8 mouse cellular contexts compared by ENCODE assay signal in the genomic region with DNA sequence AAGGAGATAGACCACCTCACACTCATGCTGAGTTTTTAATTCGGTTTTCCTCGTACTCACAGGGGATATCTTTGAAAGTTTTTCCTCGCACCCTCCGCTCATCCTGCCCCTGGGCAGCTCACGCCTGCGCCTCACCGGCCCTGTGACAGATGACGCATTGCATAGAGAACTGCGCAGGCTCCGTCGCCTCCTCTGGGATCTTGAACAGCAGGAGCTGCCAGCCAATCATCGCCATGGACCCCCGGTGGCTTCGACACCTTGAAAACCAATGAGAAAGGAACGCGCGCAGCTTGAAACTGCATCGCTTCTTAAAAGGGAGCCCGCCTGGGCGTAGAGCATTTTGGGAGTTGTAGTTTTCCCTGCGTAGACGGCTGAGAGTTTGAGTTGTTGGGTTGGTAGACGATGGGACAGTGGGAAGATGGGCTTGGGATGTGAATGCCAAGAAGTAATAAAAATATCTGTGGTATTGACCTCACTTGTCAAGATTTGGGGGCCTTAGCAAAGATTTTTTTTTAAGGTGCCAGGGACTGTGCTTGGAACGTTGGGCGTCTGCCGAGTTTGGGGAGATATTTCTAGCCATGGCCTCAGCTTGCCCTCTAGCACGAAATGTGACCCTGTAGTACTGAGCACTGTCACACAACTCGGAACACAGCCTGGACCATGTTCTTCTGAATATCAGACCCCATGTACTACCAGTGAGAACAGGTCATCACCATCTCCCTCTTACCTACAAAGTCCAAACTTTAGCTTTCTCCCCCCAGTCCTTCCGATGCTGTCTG. TPM values are rescaled to one million over a fixed set of nuclear protein-coding genes. Genes with fewer than 3 reads are reported as not detected.
DNase-seq lines count a peak whose midpoint lies in the region; ATAC-seq and TF ChIP-seq lines count a peak whose summit lies in the region.

No protein-coding gene starts in this region.

- WGBS in forebrain, postnatal 0 days: 21% methylated on average over 29 of the region's 29 CpGs
- 64% methylated on average over 29 of the region's 29 CpGs for WGBS in liver, embryonic 14.5 days (ENCODE audit: insufficient replicate concordance)
- 18% methylated on average over 29 of the region's 29 CpGs for WGBS in olfactory bulb, adult 2 months

- H3K36me3 ChIP-seq in CH12.LX (replicated peaks in 1 of 2; ENCODE audit: control insufficient read depth in 1 of 2, insufficient read depth in 1 of 2, low read length in 1 of 2): peaks cover 0 to 14% of the 10 kb centered on the region in 2 experiments
- peaks cover 11% of the 10 kb centered on the region; the same call in 1 of the 2 replicates for H3K36me3 ChIP-seq in forebrain, postnatal 0 days (ENCODE audit: insufficient read depth)
- H3K36me3 ChIP-seq in liver, embryonic 14.5 days (replicated peaks; ENCODE audit: control insufficient read depth, insufficient read depth, low read depth): no peaks in the 10 kb centered on the region

- H3K9me3 ChIP-seq in CH12.LX (replicated peaks; ENCODE audit: low read length): peaks cover 10% of the 10 kb centered on the region
- no peaks in the 10 kb centered on the region for H3K9me3 ChIP-seq in forebrain, postnatal 0 days (ENCODE audit: low read length)
- H3K9me3 ChIP-seq in liver, embryonic 14.5 days (ENCODE audit: control insufficient read depth, low read length): no peaks in the 10 kb centered on the region

- no peaks in the 10 kb centered on the region for H3K27me3 ChIP-seq in CH12.LX (replicated peaks)
- H3K27me3 ChIP-seq in forebrain, postnatal 0 days (ENCODE audit: insufficient read depth, low read length): no peaks in the 10 kb centered on the region
- no peaks in the 10 kb centered on the region for H3K27me3 ChIP-seq in liver, embryonic 14.5 days (ENCODE audit: control insufficient read depth, insufficient read depth, low read length)

- no peak overlapping the region for H3K27ac ChIP-seq in CH12.LX (ENCODE audit: insufficient read depth, low read depth)
- peak overlapping the region; percentile 36; the same call in 1 of the 2 replicates for H3K27ac ChIP-seq in forebrain, postnatal 0 days (ENCODE audit: low read depth, low read length)
- no peak overlapping the region for H3K27ac ChIP-seq in liver, embryonic 14.5 days
- no peak overlapping the region for H3K27ac ChIP-seq in olfactory bulb, adult 2 months (ENCODE audit: insufficient read depth, low read depth, low read length)

- peak; percentile 92 for ATAC-seq in forebrain, postnatal 0 days
- peak; percentile 45; the same call in 1 of the 2 replicates for ATAC-seq in liver, embryonic 14.5 days (ENCODE audit: insufficient read depth)

- intact Hi-C loops in heart, postnatal 25 days (cut with DNase I): no loop called here

- dilution Hi-C loops in CH12.LX (cut with MboI; ENCODE audit: extremely low pct_ligation_motif_present, extremely low pct_unique_long_range_greater_than_20kb, low sequenced_read_pairs): no loop called here

- H3K4me2 ChIP-seq in CH12.LX (ENCODE audit: insufficient read depth, low read depth, poor library complexity, severe bottlenecking): no peak overlapping the region
- peak overlapping the region; percentile 53 for H3K4me2 ChIP-seq in forebrain, postnatal 0 days (ENCODE audit: low read depth)
- H3K4me2 ChIP-seq in liver, embryonic 14.5 days (ENCODE audit: low read depth): peak overlapping the region; percentile 28; the same call in 1 of the 2 replicates

- no peak for TF ChIP-seq RAD21 in CH12.LX (IDR thresholded peaks at IDR 0.05; ENCODE audit: low read depth, low read length)

- no peak for TF ChIP-seq EP300 in CH12.LX (IDR thresholded peaks at IDR 0.05; ENCODE audit: low read length)
- TF ChIP-seq EP300 in liver, embryonic 14.5 days (IDR thresholded peaks at IDR 0.05; ENCODE audit: low read depth): no peak

- TF ChIP-seq POLR2A in CH12.LX (IDR thresholded peaks at IDR 0.05; ENCODE audit: low read depth, low read length): no peak
- TF ChIP-seq POLR2A in olfactory bulb, adult 2 months (IDR thresholded peaks at IDR 0.05; ENCODE audit: insufficient read depth, low read depth, low read length): peak; percentile 56

- H3K9ac ChIP-seq in CH12.LX (ENCODE audit: insufficient read depth, low read depth): no peak overlapping the region
- peak overlapping the region; percentile 26; the same call in 1 of the 2 replicates for H3K9ac ChIP-seq in forebrain, postnatal 0 days
- H3K9ac ChIP-seq in liver, embryonic 14.5 days (replicated peaks): no peak overlapping the region

- no peak overlapping the region for H3K4me3 ChIP-seq in CH12.LX (replicated peaks in 1 of 3; ENCODE audit: low read depth in 2 of 3, low read length in 2 of 3, poor library complexity in 1 of 3)
- H3K4me3 ChIP-seq in forebrain, postnatal 0 days (ENCODE audit: low read depth, low read length): peak overlapping the region; percentile 32
- no peak overlapping the region for H3K4me3 ChIP-seq in liver, embryonic 14.5 days (ENCODE audit: insufficient read depth in 1 of 2, low read depth in 2 of 2, low read length in 2 of 2)
- peak overlapping the region; percentile 22 for H3K4me3 ChIP-seq in olfactory bulb, adult 2 months (ENCODE audit: insufficient read depth, low read depth, low read length)

- in situ Hi-C loops in CH12.LX (cut with MboI; ENCODE audit: low pct_ligation_motif_present, low pct_unique_long_range_greater_than_20kb, low sequenced_read_pairs): loop anchor here (5.0 kb wide), 1 partner anchor 43 kb away; a partner anchor contains a TSS

- H3K4me1 ChIP-seq in CH12.LX (ENCODE audit: control insufficient read depth in 1 of 2, insufficient read depth in 2 of 2): peaks cover 23 to 91% of the 10 kb centered on the region in 2 experiments
- peaks cover 8% of the 10 kb centered on the region; the same call in 1 of the 2 replicates for H3K4me1 ChIP-seq in forebrain, postnatal 0 days (ENCODE audit: insufficient read depth)
- peaks cover 0 to 6% of the 10 kb centered on the region in 2 experiments; a peak in 2 of 4 replicates for H3K4me1 ChIP-seq in liver, embryonic 14.5 days (replicated peaks; ENCODE audit: control insufficient read depth in 2 of 2, insufficient read depth in 2 of 2, low read length in 1 of 2)
- peaks cover 19% of the 10 kb centered on the region for H3K4me1 ChIP-seq in olfactory bulb, adult 2 months (ENCODE audit: control insufficient read depth, insufficient read depth, low read length)

- TF ChIP-seq CTCF in CH12.LX (conservative IDR thresholded peaks at IDR 0.05 in 1 of 2, IDR thresholded peaks at IDR 0.05 in 1 of 2; ENCODE audit: low read depth in 2 of 2, low read length in 2 of 2): no peak
- TF ChIP-seq CTCF in forebrain, postnatal 0 days (IDR thresholded peaks at IDR 0.05; ENCODE audit: low read depth): no peak
- no peak for TF ChIP-seq CTCF in liver, embryonic 14.5 days (IDR thresholded peaks at IDR 0.05; ENCODE audit: low read depth)
- TF ChIP-seq CTCF in olfactory bulb, adult 2 months (IDR thresholded peaks at IDR 0.05; ENCODE audit: insufficient read depth, low read depth, low read length): no peak

- no peaks in the 10 kb centered on the region for H3K79me2 ChIP-seq in CH12.LX (replicated peaks; ENCODE audit: control insufficient read depth, extremely low read depth, insufficient read depth, poor library complexity, severe bottlenecking)

- no peak for DNase-seq in CH12.LX (ENCODE audit: extremely low read depth)
- peak; percentile 96 to 100 for DNase-seq in cerebellum, adult 18-20 months
- peak; percentile 99 for DNase-seq in forebrain, postnatal 0 days
- DNase-seq in heart, postnatal 25 days (ENCODE audit: low spot score): peak; percentile 85
- peak; percentile 97 for DNase-seq in layer of hippocampus, adult 11-12 months (ENCODE audit: low spot score)
- DNase-seq in liver, embryonic 14.5 days (ENCODE audit: low read depth in 3 of 3, low spot score in 3 of 3): peak in 1 of 3 experiments; percentile 22
- peak; percentile 91 to 94 for DNase-seq in urinary bladder, postnatal 4 days (ENCODE audit: low spot score in 2 of 2)

RNA-seq across cellular contexts. Expression of a gene that starts 1.0 kb away (rescaled TPM):
- total RNA-seq in CH12.LX (2012; rRNA removed) (0.04 and 0.17 TPM in 2 replicates), CH12.LX (2014; rRNA removed) (not detected in 2 replicates)
- 0.16 and 0.31 TPM in 2 replicates for polyA plus RNA-seq in CH12.LX (2012; ENCODE audit: insufficient read length, low read depth)
- 2.2 and 2.8 TPM in 2 replicates for total RNA-seq in forebrain, postnatal 0 days (2014; rRNA removed)
- polyA plus RNA-seq in forebrain, postnatal 0 days (2015; fragmentation: Nextera tagmentation; extraction: Ambion mirVana): 2.6 TPM in 2 replicates
- total RNA-seq in heart, postnatal 25 days (2021): 1 to 10 TPM; 6.0 to 8.4 TPM
- 0.25 and 0.56 TPM in 2 replicates for polyA plus RNA-seq in liver, embryonic 14.5 days (2012; rRNA removed)
- 0.18 TPM in 1 of 2 replicates, not detected in the other for polyA plus RNA-seq in liver, embryonic 14.5 days (2014; fragmentation: Nextera tagmentation; extraction: Ambion mirVana)
- polyA plus RNA-seq in olfactory bulb, adult 2 months (2012; ENCODE audit: insufficient read depth, insufficient read length, low replicate concordance, missing spikeins): not detected in 2 replicates

RNA-seq across cellular contexts. Expression of a gene that starts 11.5 kb away (rescaled TPM):
- total RNA-seq in CH12.LX (2012; rRNA removed) (2.4 and 2.9 TPM in 2 replicates), CH12.LX (2014; rRNA removed) (0.46 and 0.55 TPM in 2 replicates)
- 0.76 and 0.77 TPM in 2 replicates for polyA plus RNA-seq in CH12.LX (2012; ENCODE audit: insufficient read length, low read depth)
- 26.5 and 37.4 TPM in 2 replicates for total RNA-seq in forebrain, postnatal 0 days (2014; rRNA removed)
- 22.8 and 27.2 TPM in 2 replicates for polyA plus RNA-seq in forebrain, postnatal 0 days (2015; fragmentation: Nextera tagmentation; extraction: Ambion mirVana)
- total RNA-seq in heart, postnatal 25 days (2021): 10 to 100 TPM; 26.3 to 33.6 TPM
- polyA plus RNA-seq in liver, embryonic 14.5 days (2012; rRNA removed): 2.2 and 2.6 TPM in 2 replicates
- 1.3 and 2.6 TPM in 2 replicates for polyA plus RNA-seq in liver, embryonic 14.5 days (2014; fragmentation: Nextera tagmentation; extraction: Ambion mirVana)
- not detected in 2 replicates for polyA plus RNA-seq in olfactory bulb, adult 2 months (2012; ENCODE audit: insufficient read depth, insufficient read length, low replicate concordance, missing spikeins)

RNA-seq across cellular contexts. Expression of a gene that starts 17.2 kb away (rescaled TPM):
- total RNA-seq in CH12.LX (2012; rRNA removed) (0.08 and 0.21 TPM in 2 replicates), CH12.LX (2014; rRNA removed) (0.16 and 0.17 TPM in 2 replicates)
- 0.34 and 0.44 TPM in 2 replicates for polyA plus RNA-seq in CH12.LX (2012; ENCODE audit: insufficient read length, low read depth)
- 0.08 and 0.14 TPM in 2 replicates for total RNA-seq in forebrain, postnatal 0 days (2014; rRNA removed)
- not detected in 2 replicates for polyA plus RNA-seq in forebrain, postnatal 0 days (2015; fragmentation: Nextera tagmentation; extraction: Ambion mirVana)
- total RNA-seq in heart, postnatal 25 days (2021): under 1 TPM; 0.21 to 0.39 TPM
- 0.10 and 0.15 TPM in 2 replicates for polyA plus RNA-seq in liver, embryonic 14.5 days (2012; rRNA removed)
- polyA plus RNA-seq in liver, embryonic 14.5 days (2014; fragmentation: Nextera tagmentation; extraction: Ambion mirVana): 0.09 TPM in 1 of 2 replicates, not detected in the other
- polyA plus RNA-seq in olfactory bulb, adult 2 months (2012; ENCODE audit: insufficient read depth, insufficient read length, low replicate concordance, missing spikeins): not detected in 2 replicates

RNA-seq across cellular contexts. Expression of a gene that starts 21.7 kb away (rescaled TPM):
- total RNA-seq in CH12.LX (2012; rRNA removed) (1.3 and 6.4 TPM in 2 replicates), CH12.LX (2014; rRNA removed) (1.8 and 2.5 TPM in 2 replicates)
- polyA plus RNA-seq in CH12.LX (2012; ENCODE audit: insufficient read length, low read depth): 2.4 and 2.5 TPM in 2 replicates
- 0.08 and 0.29 TPM in 2 replicates for total RNA-seq in forebrain, postnatal 0 days (2014; rRNA removed)
- not detected in 2 replicates for polyA plus RNA-seq in forebrain, postnatal 0 days (2015; fragmentation: Nextera tagmentation; extraction: Ambion mirVana)
- not detected for total RNA-seq in heart, postnatal 25 days (2021)
- polyA plus RNA-seq in liver, embryonic 14.5 days (2012; rRNA removed): not detected in 2 replicates
- not detected in 2 replicates for polyA plus RNA-seq in liver, embryonic 14.5 days (2014; fragmentation: Nextera tagmentation; extraction: Ambion mirVana)
- polyA plus RNA-seq in olfactory bulb, adult 2 months (2012; ENCODE audit: insufficient read depth, insufficient read length, low replicate concordance, missing spikeins): not detected in 2 replicates

RNA-seq across cellular contexts. Expression of a gene that starts 23.5 kb away (rescaled TPM):
- total RNA-seq in CH12.LX (2012; rRNA removed) (0.38 and 0.51 TPM in 2 replicates), CH12.LX (2014; rRNA removed) (0.72 and 0.86 TPM in 2 replicates)
- 0.41 and 0.44 TPM in 2 replicates for polyA plus RNA-seq in CH12.LX (2012; ENCODE audit: insufficient read length, low read depth)
- not detected in 2 replicates for total RNA-seq in forebrain, postnatal 0 days (2014; rRNA removed)
- polyA plus RNA-seq in forebrain, postnatal 0 days (2015; fragmentation: Nextera tagmentation; extraction: Ambion mirVana): not detected in 2 replicates
- total RNA-seq in heart, postnatal 25 days (2021): not detected
- polyA plus RNA-seq in liver, embryonic 14.5 days (2012; rRNA removed): not detected in 2 replicates
- not detected in 2 replicates for polyA plus RNA-seq in liver, embryonic 14.5 days (2014; fragmentation: Nextera tagmentation; extraction: Ambion mirVana)
- polyA plus RNA-seq in olfactory bulb, adult 2 months (2012; ENCODE audit: insufficient read depth, insufficient read length, low replicate concordance, missing spikeins): not detected in 2 replicates

Comparison
In these comparisons a context has a peak if more than half of its experiments do, and no peak if none do; other contexts are left out.
1. H3K4me3 ChIP-seq: peak in forebrain, postnatal 0 days (single experiment) and olfactory bulb, adult 2 months (single experiment); none in CH12.LX (0 of 3) and liver, embryonic 14.5 days (0 of 2).